Mouse (Mus musculus) myocyte (in vitro differentiated cells): ENCODE measurements around the gene Ube4b.

ENCODE experiments used
- CEBPB ChIP-seq: IDR thresholded peaks from 2 replicates; pipeline ENCODE4 v1.6.1; 2011; ENCODE audit warnings: mild to moderate bottlenecking, moderate library complexity; ENCODE audit not compliant: poor library complexity, insufficient read depth, severe bottlenecking
- MAX ChIP-seq: IDR thresholded peaks from one replicate; pipeline ENCODE4 v1.6.1; 2011; ENCODE audit warnings: low read depth, mild to moderate bottlenecking, control low read depth
- POLR2A ChIP-seq: IDR thresholded peaks from one replicate; pipeline ENCODE4 v1.6.1; 2011; ENCODE audit warnings: low read depth, mild to moderate bottlenecking, control low read depth, moderate library complexity; ENCODE audit not compliant: insufficient read length

DNA sequence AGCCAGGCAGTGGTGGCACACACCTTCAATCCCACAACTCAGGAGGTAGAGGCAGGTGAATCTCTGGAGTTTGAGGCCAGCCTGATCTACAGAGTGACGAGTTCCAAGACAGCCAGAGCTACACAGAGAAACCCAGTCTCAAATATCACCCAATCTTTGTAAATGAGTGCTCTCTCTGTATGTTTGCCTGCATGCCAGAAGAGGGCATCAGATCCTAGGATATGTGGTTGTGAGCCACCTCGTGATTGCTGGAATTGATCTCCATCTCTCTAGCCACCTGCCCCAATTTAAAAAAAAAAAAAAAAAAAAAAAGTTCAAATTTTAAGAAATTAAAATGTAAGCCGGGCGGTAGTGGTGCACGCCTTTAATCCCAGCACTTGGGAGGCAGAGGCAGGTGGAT lies 77.6 kb downstream of the Ube4b start:
- TF ChIP-seq POLR2A (no peak), MAX (no peak), CEBPB (no peak)
